Mouse (Mus musculus) embryo, embryonic 9.5 days (tissue): ENCODE data around the gene Aen.

Experiments
- DNase-seq: peaks from one replicate; pipeline ENCODE4 v3.0.0-alpha.2; 2017; ENCODE audit errors: extremely low spot score

Aen gene

GRCm38 (mm10) chr7:78895653-78896333, at the start of gene Aen:
Gene Aen (plus strand): TSS chr7:78895854.
- DNase-seq = peak; percentile 98

GRCm38 (mm10) chr7:78846066-78846716, 49.5 kb upstream of the Aen start:
- DNase-seq = peak; percentile 5

GRCm38 (mm10) chr7:78846737-78847434, 48.8 kb upstream of the Aen start, which contains the start of gene Det1:
Gene Det1 (minus strand): TSS chr7:78847263.
- peak; percentile 92 for DNase-seq

- DNase-seq = no peak
Observed at GRCm38 (mm10) chr7:78854051-78854450, 41.6 kb upstream of the Aen start.

- DNase-seq = no peak
Observed at GRCm38 (mm10) chr7:78855044-78855655, 40.5 kb upstream of the Aen start.

GRCm38 (mm10) chr7:78863796-78864445, 31.7 kb upstream of the Aen start:
- no peak for DNase-seq

- no peak for DNase-seq
Observed at GRCm38 (mm10) chr7:78864446-78864802, 31.2 kb upstream of the Aen start.

- no peak for DNase-seq
Observed at GRCm38 (mm10) chr7:78865212-78865949, 30.3 kb upstream of the Aen start.

- DNase-seq = no peak
Observed at GRCm38 (mm10) chr7:78868731-78869130, 26.9 kb upstream of the Aen start.

GRCm38 (mm10) chr7:78872366-78872765, 23.3 kb upstream of the Aen start:
- DNase-seq = no peak

GRCm38 (mm10) chr7:78872831-78873230, 22.8 kb upstream of the Aen start:
- no peak for DNase-seq

- peak; percentile 42 for DNase-seq
Observed at GRCm38 (mm10) chr7:78881607-78882468, 13.8 kb upstream of the Aen start.

GRCm38 (mm10) chr7:78882469-78882837, 13.2 kb upstream of the Aen start:
- DNase-seq = peak; percentile 68

- peak; percentile 27 for DNase-seq
Observed at GRCm38 (mm10) chr7:78883016-78883725, 12.5 kb upstream of the Aen start.

- no peak for DNase-seq
Observed at GRCm38 (mm10) chr7:78883726-78884060, 12.0 kb upstream of the Aen start.

GRCm38 (mm10) chr7:78884139-78884538, 11.5 kb upstream of the Aen start:
- peak; percentile 56 for DNase-seq

GRCm38 (mm10) chr7:78885404-78885803, 10.2 kb upstream of the Aen start:
- no peak for DNase-seq

GRCm38 (mm10) chr7:78886496-78886895, 9.2 kb upstream of the Aen start:
- DNase-seq = peak; percentile 29

GRCm38 (mm10) chr7:78887431-78887842, 8.2 kb upstream of the Aen start:
- DNase-seq = no peak

GRCm38 (mm10) chr7:78890641-78891040, 5.0 kb upstream of the Aen start:
- peak; percentile 91 for DNase-seq
